Comparison of ENCODE assay signal across 9 mouse cellular contexts in the genomic region with DNA sequence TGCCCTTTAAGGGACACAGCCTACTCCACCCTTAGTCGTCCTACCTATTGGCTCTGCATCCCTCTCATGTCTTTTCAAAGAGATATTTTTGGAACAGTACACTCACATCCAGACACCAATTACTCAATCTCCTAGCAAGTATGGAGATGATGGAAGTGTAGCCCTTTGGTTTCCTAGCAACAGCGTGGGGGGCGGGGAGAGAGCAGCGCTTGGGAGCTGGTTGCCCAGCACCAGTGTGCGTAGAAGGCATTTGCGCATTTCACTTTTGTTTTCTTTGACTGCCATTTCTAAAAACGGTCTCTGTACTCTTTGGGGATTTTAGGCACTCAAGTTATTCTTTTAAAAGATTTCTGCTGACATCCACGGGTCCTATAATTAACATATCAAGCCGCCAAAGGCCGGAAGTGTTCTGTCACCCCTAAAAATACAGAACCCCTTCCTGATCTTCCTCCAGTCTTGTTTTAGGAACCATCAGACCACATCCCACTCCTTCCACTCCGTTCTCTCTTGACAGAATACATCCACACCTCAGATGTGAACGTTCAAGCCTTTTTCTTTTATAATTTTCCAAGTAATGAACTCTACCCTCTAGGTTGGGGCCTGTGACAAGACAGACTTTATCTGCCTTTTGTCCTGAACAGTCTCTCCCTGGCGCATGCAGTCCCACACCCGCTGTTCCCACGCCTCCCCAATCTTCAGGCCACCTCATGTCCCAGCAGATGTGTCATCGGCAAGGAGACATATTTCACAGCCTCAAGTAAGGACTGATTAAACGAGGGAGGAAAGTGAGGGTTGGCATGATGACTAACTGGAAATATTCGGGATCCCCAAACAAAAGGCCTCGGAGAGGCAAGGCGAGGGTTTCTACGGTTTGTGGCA.
DNase-seq lines count a peak whose midpoint lies in the region; ATAC-seq and TF ChIP-seq lines count a peak whose summit lies in the region.
"Had no signal": no experiment of that assay in that cellular context is flagged by ENCODE, and none has a peak within 500 bp of the region (broad histone marks: within the 10 kb centered on the region; RNA-seq: fewer than 3 reads in every experiment).

No protein-coding gene starts in this region.

- H3K27ac ChIP-seq in kidney, adult 2 months (ENCODE audit: insufficient read depth, low read depth, low read length): no peak overlapping the region
- no peak overlapping the region for H3K27ac ChIP-seq in embryonic facial prominence, embryonic 14.5 days (replicated peaks; ENCODE audit: low read depth, low read length)
- H3K27ac ChIP-seq in neural tube, embryonic 12.5 days: no peak overlapping the region
- H3K27ac ChIP-seq: lung, embryonic 15.5 days had no signal

- no peaks in the 10 kb centered on the region for H3K36me3 ChIP-seq in kidney, adult 2 months (ENCODE audit: control insufficient read depth, insufficient read depth, low read length)
- H3K36me3 ChIP-seq in embryonic facial prominence, embryonic 14.5 days (ENCODE audit: control insufficient read depth, insufficient read depth, low read length): no peaks in the 10 kb centered on the region
- H3K36me3 ChIP-seq in neural tube, embryonic 12.5 days: no peaks in the 10 kb centered on the region
- H3K36me3 ChIP-seq: lung, embryonic 15.5 days had no signal

- no peak overlapping the region for H3K4me3 ChIP-seq in kidney, adult 2 months (ENCODE audit: insufficient read depth, low read depth, low read length)
- H3K4me3 ChIP-seq in embryonic facial prominence, embryonic 14.5 days (ENCODE audit: low read depth, low read length): no peak overlapping the region
- H3K4me3 ChIP-seq in neural tube, embryonic 12.5 days: no peak overlapping the region
- H3K4me3 ChIP-seq: lung, embryonic 15.5 days had no signal

- ATAC-seq in embryonic facial prominence, embryonic 14.5 days (ENCODE audit: low read depth): peak; percentile 62; the same call in 1 of the 2 replicates
- peak; percentile 57; the same call in 1 of the 2 replicates for ATAC-seq in neural tube, embryonic 12.5 days (ENCODE audit: low FRiP score, low read depth)
- ATAC-seq in megakaryocyte progenitor cell, adult 5-6 weeks (replicated peaks; ENCODE audit: poor library complexity): no peak

- no peaks in the 10 kb centered on the region for H3K27me3 ChIP-seq in kidney, adult 2 months (replicated peaks; ENCODE audit: control insufficient read depth, insufficient read depth, low read length)
- H3K27me3 ChIP-seq in embryonic facial prominence, embryonic 14.5 days (replicated peaks; ENCODE audit: control insufficient read depth, insufficient read depth, low read length): no peaks in the 10 kb centered on the region
- H3K27me3 ChIP-seq in neural tube, embryonic 12.5 days (replicated peaks): no peaks in the 10 kb centered on the region
- H3K27me3 ChIP-seq: lung, embryonic 15.5 days had no signal

- no peaks in the 10 kb centered on the region for H3K4me1 ChIP-seq in kidney, adult 2 months (ENCODE audit: control insufficient read depth, insufficient read depth, low read length)
- H3K4me1 ChIP-seq in embryonic facial prominence, embryonic 14.5 days (ENCODE audit: control insufficient read depth, insufficient read depth, low read length): 0 out of 2 replicates have a peak, but pooled peaks cover 4% of the 10 kb centered on the region
- H3K4me1 ChIP-seq in neural tube, embryonic 12.5 days: peaks cover 29% of the 10 kb centered on the region
- H3K4me1 ChIP-seq: lung, embryonic 15.5 days had no signal

- TF ChIP-seq CTCF in kidney, adult 2 months (conservative IDR thresholded peaks at IDR 0.05; ENCODE audit: insufficient read depth, insufficient read length, low read depth, low read length): no peak

- no peak overlapping the region for H3K4me2 ChIP-seq in embryonic facial prominence, embryonic 14.5 days (ENCODE audit: low read depth, low read length)
- peak overlapping the region; percentile 30 for H3K4me2 ChIP-seq in neural tube, embryonic 12.5 days (replicated peaks)
- H3K4me2 ChIP-seq: lung, embryonic 15.5 days had no signal

- TF ChIP-seq POLR2A in kidney, adult 2 months (IDR thresholded peaks at IDR 0.05; ENCODE audit: low read depth, low read length): no peak

- intact Hi-C loops in heart, postnatal 14 days (cut with DNase I): no loop called here

- DNase-seq in kidney, adult 2 months: peak; percentile 10
- DNase-seq in kidney, adult 18-20 months: no peak
- peak; percentile 48 for DNase-seq in embryonic facial prominence, embryonic 14.5 days (ENCODE audit: low spot score)
- peak; percentile 50 to 53 for DNase-seq in heart, postnatal 14 days
- peak; percentile 87 to 93 for DNase-seq in left cerebral cortex, adult 9 months (ENCODE audit: low spot score in 2 of 2)
- DNase-seq in thymus, postnatal 14 days: no peak

- H3K9ac ChIP-seq in embryonic facial prominence, embryonic 14.5 days (ENCODE audit: low read depth, low read length): no peak overlapping the region
- H3K9ac ChIP-seq in neural tube, embryonic 12.5 days: no peak overlapping the region
- H3K9ac ChIP-seq: lung, embryonic 15.5 days had no signal

- H3K9me3 ChIP-seq in embryonic facial prominence, embryonic 14.5 days (ENCODE audit: control insufficient read depth, low read length): no peaks in the 10 kb centered on the region
- H3K9me3 ChIP-seq in neural tube, embryonic 12.5 days: no peaks in the 10 kb centered on the region; the same call in 1 of the 2 replicates
- H3K9me3 ChIP-seq: lung, embryonic 15.5 days had no signal

- 67% methylated on average over 21 of the region's 21 CpGs for WGBS in kidney, adult 2 months
- WGBS in embryonic facial prominence, embryonic 14.5 days: 60% methylated on average over 21 of the region's 21 CpGs
- 43% methylated on average over 21 of the region's 21 CpGs for WGBS in neural tube, embryonic 12.5 days

Comparison
In these comparisons a context has a peak if more than half of its experiments do, and no peak if none do; other contexts are left out.
1. DNase-seq: peak in kidney, adult 2 months (single experiment), embryonic facial prominence, embryonic 14.5 days (single experiment), heart, postnatal 14 days (2 of 2) and left cerebral cortex, adult 9 months (2 of 2); none in kidney, adult 18-20 months (single experiment) and thymus, postnatal 14 days (single experiment).